Mouse (Mus musculus): ENCODE measurements around the gene Olfml2a. TPM values are rescaled to one million over a fixed set of nuclear protein-coding genes. Genes with fewer than 3 reads are reported as not detected.

The Olfml2a gene
- 2.0 TPM in 2 replicates for polyA plus RNA-seq (2012; rRNA removed)

DNA sequence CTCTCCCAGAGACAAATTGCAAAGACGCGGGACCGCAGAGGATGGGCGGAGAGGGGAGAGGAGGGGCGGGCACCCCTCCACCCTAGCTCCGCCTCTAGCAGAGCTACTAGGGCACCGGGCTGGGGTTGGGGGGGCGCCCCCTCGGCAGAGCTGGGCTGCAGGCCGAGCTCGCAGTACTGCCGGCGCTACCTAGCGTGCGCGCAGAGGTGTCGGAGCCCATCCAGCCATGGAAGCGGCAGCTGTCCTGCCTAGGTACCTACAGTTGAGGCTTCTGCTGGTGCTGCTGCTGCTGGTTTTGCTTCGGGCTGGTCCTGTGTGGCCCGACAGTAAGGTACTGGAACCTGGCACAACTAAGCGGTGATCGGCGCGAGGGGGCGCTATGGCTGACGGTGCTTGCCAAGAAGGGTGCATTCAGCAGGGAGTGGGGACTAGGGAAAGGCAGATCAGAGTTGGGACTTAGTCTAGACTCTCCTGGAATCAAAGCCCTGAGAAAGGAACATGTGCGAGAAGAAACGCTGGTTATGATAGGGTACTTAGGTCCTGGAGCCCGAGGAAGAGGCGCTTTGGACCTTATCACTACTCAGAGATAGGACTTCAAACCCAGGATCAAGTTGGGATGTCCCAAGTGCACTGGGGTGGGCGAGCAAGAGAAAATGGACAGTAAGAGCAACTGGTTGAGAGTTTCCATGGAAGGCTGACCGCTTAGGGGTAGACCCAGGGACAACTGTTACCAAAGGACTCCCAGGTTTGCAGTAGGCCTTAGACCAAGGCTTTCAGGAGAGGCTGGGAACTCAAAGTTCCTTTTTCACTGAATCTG is at the start of gene Olfml2a:
Gene Olfml2a, plus strand, starts transcription at position 128 of the 817 bp plus-strand sequence.
- no peaks in the 10 kb centered on the region for H3K4me1 ChIP-seq (ENCODE audit: control insufficient read depth, insufficient read depth, low read length)
- H3K27ac ChIP-seq (ENCODE audit: insufficient read depth, low read length) = no peak within 1 kb of the TSS
- TF ChIP-seq CTCF (IDR thresholded peaks at IDR 0.05; ENCODE audit: extremely low read depth, insufficient read depth, low read length) = peak; percentile 58
- TF ChIP-seq POLR2A (IDR thresholded peaks at IDR 0.05; ENCODE audit: extremely low read depth, insufficient read depth, low read length) = 0 out of 2 replicates have a peak, but pooled peaks have one; percentile 11
- peak within 1 kb of the TSS; percentile 36 for H3K4me3 ChIP-seq (ENCODE audit: insufficient read depth, low read length)

GRCm38 (mm10) chr2:38902866-38903265 is 28.9 kb upstream of the Olfml2a start:
- H3K27ac ChIP-seq (ENCODE audit: insufficient read depth, low read length) = no peak overlapping the region
- H3K4me1 ChIP-seq (ENCODE audit: control insufficient read depth, insufficient read depth, low read length) = no peaks in the 10 kb centered on the region
- no peak overlapping the region for H3K4me3 ChIP-seq (ENCODE audit: insufficient read depth, low read length)
- TF ChIP-seq CTCF (IDR thresholded peaks at IDR 0.05; ENCODE audit: extremely low read depth, insufficient read depth, low read length) (no peak), POLR2A (IDR thresholded peaks at IDR 0.05; ENCODE audit: extremely low read depth, insufficient read depth, low read length) (no peak)

DNA sequence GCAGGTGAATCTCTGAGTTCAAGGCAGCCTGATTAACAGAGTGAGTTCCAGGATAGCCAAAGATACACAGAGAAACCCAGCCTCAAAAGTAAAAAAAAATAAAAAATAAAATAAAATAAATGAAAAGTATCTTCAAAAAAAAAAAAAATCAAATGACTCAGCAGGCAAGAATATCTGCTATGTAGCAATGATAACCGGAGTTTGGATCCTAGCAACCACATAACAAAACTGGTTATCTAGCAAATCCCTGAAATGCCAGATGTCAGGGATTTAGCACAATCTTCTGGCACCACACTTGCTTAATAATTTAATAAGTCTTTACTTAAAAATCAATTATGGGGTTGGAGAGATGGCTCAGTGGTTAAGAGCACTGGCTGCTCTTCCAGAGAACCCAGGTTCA is 27.5 kb upstream of the Olfml2a start:
- Histone ChIP-seq H3K27ac (ENCODE audit: insufficient read depth, low read length) (no peak overlapping the region), H3K4me3 (ENCODE audit: insufficient read depth, low read length) (no peak overlapping the region), H3K4me1 (ENCODE audit: control insufficient read depth, insufficient read depth, low read length) (no peaks in the 10 kb centered on the region)
- no peak for TF ChIP-seq CTCF (IDR thresholded peaks at IDR 0.05; ENCODE audit: extremely low read depth, insufficient read depth, low read length)
- no peak for TF ChIP-seq POLR2A (IDR thresholded peaks at IDR 0.05; ENCODE audit: extremely low read depth, insufficient read depth, low read length)

- Histone ChIP-seq H3K4me1 (ENCODE audit: control insufficient read depth, insufficient read depth, low read length) (no peaks in the 10 kb centered on the region), H3K27ac (ENCODE audit: insufficient read depth, low read length) (no peak overlapping the region), H3K4me3 (ENCODE audit: insufficient read depth, low read length) (no peak overlapping the region)
- TF ChIP-seq POLR2A (IDR thresholded peaks at IDR 0.05; ENCODE audit: extremely low read depth, insufficient read depth, low read length) (no peak), CTCF (IDR thresholded peaks at IDR 0.05; ENCODE audit: extremely low read depth, insufficient read depth, low read length) (no peak)
Measured at GRCm38 (mm10) chr2:38906097-38906496, 25.7 kb upstream of the Olfml2a start.

GRCm38 (mm10) chr2:38908604-38909003 is 23.2 kb upstream of the Olfml2a start:
- H3K27ac ChIP-seq (ENCODE audit: insufficient read depth, low read length) = no peak overlapping the region
- no peak overlapping the region for H3K4me3 ChIP-seq (ENCODE audit: insufficient read depth, low read length)
- no peaks in the 10 kb centered on the region for H3K4me1 ChIP-seq (ENCODE audit: control insufficient read depth, insufficient read depth, low read length)
- no peak for TF ChIP-seq CTCF (IDR thresholded peaks at IDR 0.05; ENCODE audit: extremely low read depth, insufficient read depth, low read length)
- no peak for TF ChIP-seq POLR2A (IDR thresholded peaks at IDR 0.05; ENCODE audit: extremely low read depth, insufficient read depth, low read length)

GRCm38 (mm10) chr2:38914517-38914916 is 17.3 kb upstream of the Olfml2a start:
- H3K4me1 ChIP-seq (ENCODE audit: control insufficient read depth, insufficient read depth, low read length) = no peaks in the 10 kb centered on the region
- no peak overlapping the region for H3K27ac ChIP-seq (ENCODE audit: insufficient read depth, low read length)
- H3K4me3 ChIP-seq (ENCODE audit: insufficient read depth, low read length) = no peak overlapping the region
- TF ChIP-seq POLR2A (IDR thresholded peaks at IDR 0.05; ENCODE audit: extremely low read depth, insufficient read depth, low read length) = no peak
- no peak for TF ChIP-seq CTCF (IDR thresholded peaks at IDR 0.05; ENCODE audit: extremely low read depth, insufficient read depth, low read length)

DNA sequence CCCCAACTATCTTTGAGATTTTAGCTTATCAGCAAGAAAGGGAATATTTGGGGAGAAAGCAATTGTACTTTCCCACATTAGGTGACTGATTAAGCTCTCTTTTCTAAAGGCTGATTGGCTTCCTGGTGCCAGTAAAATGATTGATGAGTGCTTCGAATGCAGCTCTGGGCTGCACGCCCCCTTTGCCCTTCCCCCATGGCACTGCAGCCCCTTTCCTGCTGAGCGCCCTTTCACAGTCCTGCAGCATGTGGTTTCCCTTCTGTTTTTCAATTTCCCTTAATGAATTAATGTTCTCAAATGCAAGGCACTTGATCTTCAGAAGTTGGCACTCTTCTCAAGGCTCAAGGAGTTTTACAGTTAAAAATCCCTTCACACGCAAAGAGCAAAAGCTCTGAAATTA is 16.8 kb upstream of the Olfml2a start:
- Histone ChIP-seq H3K4me3 (ENCODE audit: insufficient read depth, low read length) (no peak overlapping the region), H3K4me1 (ENCODE audit: control insufficient read depth, insufficient read depth, low read length) (no peaks in the 10 kb centered on the region), H3K27ac (ENCODE audit: insufficient read depth, low read length) (no peak overlapping the region)
- TF ChIP-seq CTCF (IDR thresholded peaks at IDR 0.05; ENCODE audit: extremely low read depth, insufficient read depth, low read length) (no peak), POLR2A (IDR thresholded peaks at IDR 0.05; ENCODE audit: extremely low read depth, insufficient read depth, low read length) (no peak)

- H3K4me1 ChIP-seq (ENCODE audit: control insufficient read depth, insufficient read depth, low read length) = no peaks in the 10 kb centered on the region
- H3K27ac ChIP-seq (ENCODE audit: insufficient read depth, low read length) = no peak overlapping the region
- H3K4me3 ChIP-seq (ENCODE audit: insufficient read depth, low read length) = no peak overlapping the region
- no peak for TF ChIP-seq POLR2A (IDR thresholded peaks at IDR 0.05; ENCODE audit: extremely low read depth, insufficient read depth, low read length)
- TF ChIP-seq CTCF (IDR thresholded peaks at IDR 0.05; ENCODE audit: extremely low read depth, insufficient read depth, low read length) = no peak
Measured at GRCm38 (mm10) chr2:38916947-38917691, 14.7 kb upstream of the Olfml2a start.

DNA sequence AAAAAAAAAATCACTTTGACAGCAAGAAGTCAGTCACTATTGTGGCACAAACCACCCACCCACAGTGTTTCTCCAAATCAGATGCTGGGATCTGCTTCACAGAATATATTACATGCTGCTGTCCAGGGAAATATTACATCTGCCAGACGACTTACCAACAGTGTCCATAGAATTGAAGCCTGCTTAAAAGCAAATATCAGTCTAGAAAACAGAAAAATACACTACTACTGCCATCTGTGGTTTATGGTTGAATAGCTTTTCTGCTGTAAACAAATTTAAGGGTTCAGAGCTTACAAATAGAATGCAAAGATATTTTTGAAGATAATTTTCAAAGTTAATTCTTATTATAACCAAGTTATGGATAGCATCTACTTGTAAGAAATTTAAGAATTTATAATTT is 10.4 kb upstream of the Olfml2a start:
- no peak for TF ChIP-seq CTCF (IDR thresholded peaks at IDR 0.05; ENCODE audit: extremely low read depth, insufficient read depth, low read length)
- TF ChIP-seq POLR2A (IDR thresholded peaks at IDR 0.05; ENCODE audit: extremely low read depth, insufficient read depth, low read length) = no peak
- no peak overlapping the region for H3K27ac ChIP-seq (ENCODE audit: insufficient read depth, low read length)
- H3K4me3 ChIP-seq (ENCODE audit: insufficient read depth, low read length) = no peak overlapping the region
- no peaks in the 10 kb centered on the region for H3K4me1 ChIP-seq (ENCODE audit: control insufficient read depth, insufficient read depth, low read length)

Data from cortical plate, adult 2 months (tissue).